8 mouse cellular contexts compared by ENCODE assay signal in the genomic region with DNA sequence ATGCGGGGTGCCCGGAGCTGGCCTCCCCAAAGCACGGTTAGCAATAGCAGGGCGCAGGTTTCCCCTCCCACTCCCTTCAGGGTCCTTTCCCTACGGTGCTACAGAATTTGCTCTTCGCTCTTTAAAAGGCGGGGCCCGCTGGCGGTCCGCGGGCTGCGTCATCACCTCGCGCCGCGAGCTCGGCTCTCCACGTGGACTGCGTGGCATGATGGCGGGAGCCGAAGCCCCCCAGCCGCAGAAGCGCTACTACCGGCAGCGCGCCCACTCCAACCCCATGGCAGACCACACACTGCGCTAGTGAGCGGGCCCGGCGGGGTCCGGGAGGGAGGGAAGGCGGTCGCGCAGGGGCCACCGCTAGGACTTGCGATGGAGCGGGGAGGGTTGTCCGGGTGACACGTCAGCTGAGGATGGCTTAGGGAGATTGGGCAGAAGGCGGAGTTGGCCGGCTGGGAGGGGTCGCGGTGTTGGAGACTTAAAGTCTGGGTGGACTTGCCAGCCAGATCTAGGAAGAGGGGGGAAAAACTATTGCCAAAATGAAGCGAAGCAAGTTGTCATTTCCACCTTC. TPM values are rescaled to one million over a fixed set of nuclear protein-coding genes. Genes with fewer than 3 reads are reported as not detected.
A peak's percentile ranks its signal among the peaks of the same experiment; 100 is the strongest.
DNase-seq lines count a peak whose midpoint lies in the region; ATAC-seq lines count a peak whose summit lies in the region.

No protein-coding gene starts in this region.

- H3K4me1 ChIP-seq in embryonic facial prominence, embryonic 14.5 days (ENCODE audit: control insufficient read depth, insufficient read depth, low read length) = peaks cover 7% of the 10 kb centered on the region
- peaks cover 19% of the 10 kb centered on the region for H3K4me1 ChIP-seq in limb, embryonic 13.5 days
- H3K4me1 ChIP-seq in midbrain, embryonic 15.5 days = peaks cover 16% of the 10 kb centered on the region

- H3K27me3 ChIP-seq in embryonic facial prominence, embryonic 14.5 days (replicated peaks; ENCODE audit: control insufficient read depth, insufficient read depth, low read length) = no peaks in the 10 kb centered on the region
- H3K27me3 ChIP-seq in limb, embryonic 13.5 days = peaks cover 17% of the 10 kb centered on the region
- H3K27me3 ChIP-seq in midbrain, embryonic 15.5 days (replicated peaks) = peaks cover 6% of the 10 kb centered on the region

- WGBS in embryonic facial prominence, embryonic 14.5 days = under 1% methylated on average over 44 of the region's 44 CpGs
- under 1% methylated on average over 44 of the region's 44 CpGs for WGBS in limb, embryonic 13.5 days
- under 1% methylated on average over 44 of the region's 44 CpGs for WGBS in midbrain, embryonic 15.5 days

- H3K4me3 ChIP-seq in embryonic facial prominence, embryonic 14.5 days (ENCODE audit: low read depth, low read length) = peak overlapping the region; percentile 71
- peak overlapping the region; percentile 79 for H3K4me3 ChIP-seq in limb, embryonic 13.5 days
- peak overlapping the region; percentile 80 for H3K4me3 ChIP-seq in midbrain, embryonic 15.5 days

- H3K9me3 ChIP-seq in embryonic facial prominence, embryonic 14.5 days (ENCODE audit: control insufficient read depth, low read length) = no peaks in the 10 kb centered on the region
- no peaks in the 10 kb centered on the region for H3K9me3 ChIP-seq in limb, embryonic 13.5 days
- H3K9me3 ChIP-seq in midbrain, embryonic 15.5 days = no peaks in the 10 kb centered on the region

- DNase-seq in 3T3-L1 (ENCODE audit: low read depth, low spot score) = peak; percentile 84
- peak; percentile 89 to 93 for DNase-seq in adrenal gland, postnatal 36 days
- DNase-seq in embryonic facial prominence, embryonic 14.5 days (ENCODE audit: low spot score) = peak; percentile 94
- DNase-seq in heart, adult 8-10 months (ENCODE audit: low spot score) = peak; percentile 86
- DNase-seq in kidney, adult 8-10 months = peak; percentile 79 to 89
- peak; percentile 71 to 82 for DNase-seq in spleen, adult 18-20 months

- H3K4me2 ChIP-seq in embryonic facial prominence, embryonic 14.5 days (ENCODE audit: low read depth, low read length) = peak overlapping the region; percentile 81
- peak overlapping the region; percentile 97 for H3K4me2 ChIP-seq in limb, embryonic 13.5 days (replicated peaks)
- H3K4me2 ChIP-seq in midbrain, embryonic 15.5 days = peak overlapping the region; percentile 91

- peak overlapping the region; percentile 78 for H3K27ac ChIP-seq in embryonic facial prominence, embryonic 14.5 days (replicated peaks; ENCODE audit: low read depth, low read length)
- peak overlapping the region; percentile 69 for H3K27ac ChIP-seq in limb, embryonic 13.5 days
- peak overlapping the region; percentile 59 for H3K27ac ChIP-seq in midbrain, embryonic 15.5 days

- peak; percentile 90 for ATAC-seq in embryonic facial prominence, embryonic 14.5 days (ENCODE audit: low read depth)
- ATAC-seq in limb, embryonic 13.5 days (ENCODE audit: low FRiP score, low read depth) = peak; percentile 90
- peak; percentile 83 for ATAC-seq in midbrain, embryonic 15.5 days (replicated peaks)

- H3K36me3 ChIP-seq in embryonic facial prominence, embryonic 14.5 days (ENCODE audit: control insufficient read depth, insufficient read depth, low read length) = peaks cover 6% of the 10 kb centered on the region; the same call in 1 of the 2 replicates
- H3K36me3 ChIP-seq in limb, embryonic 13.5 days = peaks cover 30% of the 10 kb centered on the region
- no peaks in the 10 kb centered on the region for H3K36me3 ChIP-seq in midbrain, embryonic 15.5 days (replicated peaks)

- peak overlapping the region; percentile 75 for H3K9ac ChIP-seq in embryonic facial prominence, embryonic 14.5 days (ENCODE audit: low read depth, low read length)
- H3K9ac ChIP-seq in limb, embryonic 13.5 days = peak overlapping the region; percentile 79
- peak overlapping the region; percentile 60 for H3K9ac ChIP-seq in midbrain, embryonic 15.5 days

RNA-seq across cellular contexts. Expression of a gene that starts 0.5 kb away (rescaled TPM):
- total RNA-seq in adrenal gland, postnatal 36 days (2021) = under 1 TPM; 0.30 to 0.53 TPM
- polyA plus RNA-seq in embryonic facial prominence, embryonic 14.5 days (2014; fragmentation: Nextera tagmentation; extraction: Ambion mirVana) = 0.84 and 1.0 TPM in 2 replicates
- not detected for total RNA-seq in heart, adult 8-10 months (2022)
- 1.0 and 1.1 TPM in 2 replicates for polyA plus RNA-seq in limb, embryonic 13.5 days (2015; fragmentation: Nextera tagmentation; extraction: Ambion mirVana)
- 0.08 and 0.37 TPM in 2 replicates for polyA plus RNA-seq in midbrain, embryonic 15.5 days (2015; fragmentation: Nextera tagmentation; extraction: Ambion mirVana)

RNA-seq across cellular contexts. Expression of a gene that starts 0.6 kb away (rescaled TPM):
- total RNA-seq in adrenal gland, postnatal 36 days (2021) = 10 to 100 TPM; 20.1 to 21.4 TPM
- 47.7 and 55.9 TPM in 2 replicates for polyA plus RNA-seq in embryonic facial prominence, embryonic 14.5 days (2014; fragmentation: Nextera tagmentation; extraction: Ambion mirVana)
- total RNA-seq in heart, adult 8-10 months (2022) = 1 to 10 TPM; 7.5 to 9.6 (median 9.2) TPM
- 65.5 and 66.9 TPM in 2 replicates for polyA plus RNA-seq in limb, embryonic 13.5 days (2015; fragmentation: Nextera tagmentation; extraction: Ambion mirVana)
- polyA plus RNA-seq in midbrain, embryonic 15.5 days (2015; fragmentation: Nextera tagmentation; extraction: Ambion mirVana) = 20.5 and 21.7 TPM in 2 replicates

RNA-seq across cellular contexts. Expression of a gene that starts 6.2 kb away (rescaled TPM):
- total RNA-seq in adrenal gland, postnatal 36 days (2021) = under 1 TPM; 0.26 to 0.76 TPM
- polyA plus RNA-seq in embryonic facial prominence, embryonic 14.5 days (2014; fragmentation: Nextera tagmentation; extraction: Ambion mirVana) = 0.13 and 0.29 TPM in 2 replicates
- under 1 TPM in 1 of 4 experiments, not detected in 3; 0.19 TPM for total RNA-seq in heart, adult 8-10 months (2022)
- polyA plus RNA-seq in limb, embryonic 13.5 days (2015; fragmentation: Nextera tagmentation; extraction: Ambion mirVana) = 0.10 and 0.15 TPM in 2 replicates
- 0.06 and 0.18 TPM in 2 replicates for polyA plus RNA-seq in midbrain, embryonic 15.5 days (2015; fragmentation: Nextera tagmentation; extraction: Ambion mirVana)

RNA-seq across cellular contexts. Expression of a gene that starts 11.2 kb away (rescaled TPM):
- 10 to 100 TPM; 64.4 to 71.3 TPM for total RNA-seq in adrenal gland, postnatal 36 days (2021)
- 61.0 and 61.3 TPM in 2 replicates for polyA plus RNA-seq in embryonic facial prominence, embryonic 14.5 days (2014; fragmentation: Nextera tagmentation; extraction: Ambion mirVana)
- total RNA-seq in heart, adult 8-10 months (2022) = 10 to 100 TPM; 50.9 to 67.0 (median 55.9) TPM
- polyA plus RNA-seq in limb, embryonic 13.5 days (2015; fragmentation: Nextera tagmentation; extraction: Ambion mirVana) = 80.8 and 81.1 TPM in 2 replicates
- polyA plus RNA-seq in midbrain, embryonic 15.5 days (2015; fragmentation: Nextera tagmentation; extraction: Ambion mirVana) = 57.3 and 62.7 TPM in 2 replicates

RNA-seq across cellular contexts. Expression of a gene that starts 18.1 kb away (rescaled TPM):
- total RNA-seq in adrenal gland, postnatal 36 days (2021) = 1 to 10 TPM; 9.3 to 9.7 TPM
- polyA plus RNA-seq in embryonic facial prominence, embryonic 14.5 days (2014; fragmentation: Nextera tagmentation; extraction: Ambion mirVana) = 1.5 and 2.0 TPM in 2 replicates
- 1 to 10 TPM; 2.4 to 4.1 (median 3.3) TPM for total RNA-seq in heart, adult 8-10 months (2022)
- 1.5 and 1.8 TPM in 2 replicates for polyA plus RNA-seq in limb, embryonic 13.5 days (2015; fragmentation: Nextera tagmentation; extraction: Ambion mirVana)
- polyA plus RNA-seq in midbrain, embryonic 15.5 days (2015; fragmentation: Nextera tagmentation; extraction: Ambion mirVana) = 8.4 and 8.9 TPM in 2 replicates

Comparison
In these comparisons a context has a peak if more than half of its experiments do, and no peak if none do; other contexts are left out.
1. Peak in every context shown above with its lines: DNase-seq, ATAC-seq, H3K4me3 ChIP-seq and H3K27ac ChIP-seq.